Mouse (Mus musculus): Measurements from ENCODE around the gene Sars2. TPM values are rescaled to one million over a fixed set of nuclear protein-coding genes. Genes with fewer than 3 reads are reported as not detected.
A peak's percentile ranks its signal among the peaks of the same experiment; 100 is the strongest.
"Not testable (repeated sequence)": the region's sequence is repeated elsewhere in the genome, so short reads cannot be mapped to it uniquely, and the experiment has no call there.

Gene Sars2
- 32.8 and 34.2 TPM in 2 replicates for polyA plus RNA-seq (2015; fragmentation: Nextera tagmentation; extraction: Ambion mirVana)

GRCm38 (mm10) chr7:28741709-28742438, at the start of gene Sars2, which contains the start of gene Mrps12:
Gene Sars2 (plus strand): TSS chr7:28741992.
Gene Mrps12 (minus strand): TSS chr7:28741820.
- Histone ChIP-seq H3K4me2 (replicated peaks; ENCODE audit: low read depth, low read length) (peak within 1 kb of the TSS; percentile 75), H3K27ac (ENCODE audit: low read length) (peak within 1 kb of the TSS; percentile 76), H3K27me3 (ENCODE audit: insufficient read depth, low read length) (no peaks in the 10 kb centered on the region), H3K9me3 (ENCODE audit: low read length) (no peaks in the 10 kb centered on the region), H3K4me3 (ENCODE audit: low read length) (peak within 1 kb of the TSS; percentile 58), H3K36me3 (ENCODE audit: insufficient read depth, low read length) (peaks cover 25% of the 10 kb centered on the region), H3K4me1 (ENCODE audit: insufficient read depth, low read length) (peaks cover 11% of the 10 kb centered on the region), H3K9ac (replicated peaks; ENCODE audit: low read length) (peak within 1 kb of the TSS; percentile 83)
- under 1% methylated on average over 39 of the region's 39 CpGs for WGBS
- peak; percentile 99 for ATAC-seq (ENCODE audit: low FRiP score, low TSS enrichment)

GRCm38 (mm10) chr7:28692545-28693320, 49.1 kb upstream of the Sars2 start, which contains the start of gene Fbxo27:
Gene Fbxo27 (plus strand): TSS chr7:28692849.
- Histone ChIP-seq H3K27me3 (ENCODE audit: insufficient read depth, low read length) (no peaks in the 10 kb centered on the region), H3K9me3 (ENCODE audit: low read length) (no peaks in the 10 kb centered on the region), H3K4me2 (replicated peaks; ENCODE audit: low read depth, low read length) (peak within 1 kb of the TSS; percentile 70), H3K27ac (ENCODE audit: low read length) (0 out of 2 replicates have a peak within 1 kb of the TSS, but pooled peaks have one; percentile 8), H3K9ac (replicated peaks; ENCODE audit: low read length) (peak within 1 kb of the TSS; percentile 56), H3K4me1 (ENCODE audit: insufficient read depth, low read length) (peaks cover 16% of the 10 kb centered on the region; the same call in 1 of the 2 replicates), H3K36me3 (ENCODE audit: insufficient read depth, low read length) (no peaks in the 10 kb centered on the region), H3K4me3 (ENCODE audit: low read length) (peak within 1 kb of the TSS; percentile 51)
- ATAC-seq (ENCODE audit: low FRiP score, low TSS enrichment) = peak; percentile 32; the same call in 1 of the 2 replicates
- WGBS = 36% methylated on average over 30 of the region's 30 CpGs

GRCm38 (mm10) chr7:28693321-28693966, 48.3 kb upstream of the Sars2 start:
- 0 out of 2 replicates have a peak overlapping the region, but pooled peaks have one; percentile 8 for H3K27ac ChIP-seq (ENCODE audit: low read length)

GRCm38 (mm10) chr7:28694423-28694822, 47.4 kb upstream of the Sars2 start:
- Histone ChIP-seq H3K4me2 (replicated peaks; ENCODE audit: low read depth, low read length) (peak overlapping the region; percentile 70), H3K27me3 (ENCODE audit: insufficient read depth, low read length) (no peaks in the 10 kb centered on the region), H3K27ac (ENCODE audit: low read length) (no peak overlapping the region), H3K9me3 (ENCODE audit: low read length) (no peaks in the 10 kb centered on the region), H3K4me3 (ENCODE audit: low read length) (peak overlapping the region; percentile 51), H3K4me1 (ENCODE audit: insufficient read depth, low read length) (peaks cover 16% of the 10 kb centered on the region; the same call in 1 of the 2 replicates), H3K9ac (replicated peaks; ENCODE audit: low read length) (0 out of 2 replicates have a peak overlapping the region, but pooled peaks have one; percentile 15), H3K36me3 (ENCODE audit: insufficient read depth, low read length) (no peaks in the 10 kb centered on the region)
- 6% methylated on average over 14 of the region's 14 CpGs for WGBS
- no peak for ATAC-seq (ENCODE audit: low FRiP score, low TSS enrichment)

More at GRCm38 (mm10) chr7:28693321-28693966, 48.3 kb upstream of the Sars2 start:
- peak; percentile 82 for ATAC-seq (ENCODE audit: low FRiP score, low TSS enrichment)
- H3K4me1 ChIP-seq (ENCODE audit: insufficient read depth, low read length) = peaks cover 16% of the 10 kb centered on the region; the same call in 1 of the 2 replicates
- H3K27me3 ChIP-seq (ENCODE audit: insufficient read depth, low read length) = no peaks in the 10 kb centered on the region
- WGBS = under 1% methylated on average over 36 of the region's 38 CpGs
- peak overlapping the region; percentile 70 for H3K4me2 ChIP-seq (replicated peaks; ENCODE audit: low read depth, low read length)
- no peaks in the 10 kb centered on the region for H3K9me3 ChIP-seq (ENCODE audit: low read length)
- H3K9ac ChIP-seq (replicated peaks; ENCODE audit: low read length) = peak overlapping the region; percentile 56
- no peaks in the 10 kb centered on the region for H3K36me3 ChIP-seq (ENCODE audit: insufficient read depth, low read length)
- peak overlapping the region; percentile 51 for H3K4me3 ChIP-seq (ENCODE audit: low read length)

- no peak for ATAC-seq (ENCODE audit: low FRiP score, low TSS enrichment)
- Histone ChIP-seq H3K27ac (ENCODE audit: low read length) (no peak overlapping the region), H3K9me3 (ENCODE audit: low read length) (no peaks in the 10 kb centered on the region), H3K4me1 (ENCODE audit: insufficient read depth, low read length) (peaks cover 16% of the 10 kb centered on the region; the same call in 1 of the 2 replicates), H3K4me2 (replicated peaks; ENCODE audit: low read depth, low read length) (peak overlapping the region; percentile 70), H3K36me3 (ENCODE audit: insufficient read depth, low read length) (no peaks in the 10 kb centered on the region), H3K9ac (replicated peaks; ENCODE audit: low read length) (no peak overlapping the region), H3K27me3 (ENCODE audit: insufficient read depth, low read length) (no peaks in the 10 kb centered on the region), H3K4me3 (ENCODE audit: low read length) (no peak overlapping the region)
- 48% methylated on average over 8 of the region's 8 CpGs for WGBS
Measured at GRCm38 (mm10) chr7:28694966-28695511, 46.8 kb upstream of the Sars2 start.

- Histone ChIP-seq H3K4me1 (ENCODE audit: insufficient read depth, low read length) (peaks cover 16% of the 10 kb centered on the region; the same call in 1 of the 2 replicates), H3K27ac (ENCODE audit: low read length) (no peak overlapping the region), H3K27me3 (ENCODE audit: insufficient read depth, low read length) (no peaks in the 10 kb centered on the region), H3K36me3 (ENCODE audit: insufficient read depth, low read length) (no peaks in the 10 kb centered on the region), H3K4me3 (ENCODE audit: low read length) (no peak overlapping the region), H3K4me2 (replicated peaks; ENCODE audit: low read depth, low read length) (no peak overlapping the region), H3K9me3 (ENCODE audit: low read length) (peaks cover 4% of the 10 kb centered on the region; the same call in 1 of the 2 replicates), H3K9ac (replicated peaks; ENCODE audit: low read length) (no peak overlapping the region)
- 90% methylated on average over 11 of the region's 11 CpGs for WGBS
- no peak for ATAC-seq (ENCODE audit: low FRiP score, low TSS enrichment)
Measured at GRCm38 (mm10) chr7:28697277-28697676, 44.5 kb upstream of the Sars2 start.

- WGBS = 95% methylated on average over 4 of the region's 4 CpGs
- Histone ChIP-seq H3K9me3 (ENCODE audit: low read length) (peaks cover 4% of the 10 kb centered on the region; the same call in 1 of the 2 replicates), H3K27me3 (ENCODE audit: insufficient read depth, low read length) (no peaks in the 10 kb centered on the region), H3K4me3 (ENCODE audit: low read length) (no peak overlapping the region), H3K27ac (ENCODE audit: low read length) (no peak overlapping the region), H3K36me3 (ENCODE audit: insufficient read depth, low read length) (no peaks in the 10 kb centered on the region), H3K4me2 (replicated peaks; ENCODE audit: low read depth, low read length) (no peak overlapping the region), H3K9ac (replicated peaks; ENCODE audit: low read length) (no peak overlapping the region), H3K4me1 (ENCODE audit: insufficient read depth, low read length) (0 out of 2 replicates have a peak, but pooled peaks cover 3% of the 10 kb centered on the region)
- ATAC-seq (ENCODE audit: low FRiP score, low TSS enrichment) = no peak
Measured at GRCm38 (mm10) chr7:28700269-28700668, 41.5 kb upstream of the Sars2 start.

GRCm38 (mm10) chr7:28701306-28701705, 40.5 kb upstream of the Sars2 start:
- not testable (repeated sequence) for H3K9me3 ChIP-seq (ENCODE audit: low read length); H3K27ac ChIP-seq (ENCODE audit: low read length); H3K9ac ChIP-seq (replicated peaks; ENCODE audit: low read length); ATAC-seq (ENCODE audit: low FRiP score, low TSS enrichment); H3K36me3 ChIP-seq (ENCODE audit: insufficient read depth, low read length); H3K4me3 ChIP-seq (ENCODE audit: low read length); H3K4me1 ChIP-seq (ENCODE audit: insufficient read depth, low read length); H3K27me3 ChIP-seq (ENCODE audit: insufficient read depth, low read length); H3K4me2 ChIP-seq (replicated peaks; ENCODE audit: low read depth, low read length)
- WGBS = 96% methylated on average over 12 of the region's 12 CpGs

GRCm38 (mm10) chr7:28702601-28703143, 39.1 kb upstream of the Sars2 start:
- H3K36me3 ChIP-seq (ENCODE audit: insufficient read depth, low read length) = no peaks in the 10 kb centered on the region
- peaks cover 4% of the 10 kb centered on the region; the same call in 1 of the 2 replicates for H3K9me3 ChIP-seq (ENCODE audit: low read length)
- H3K4me3 ChIP-seq (ENCODE audit: low read length) = no peak overlapping the region
- no peak overlapping the region for H3K9ac ChIP-seq (replicated peaks; ENCODE audit: low read length)
- WGBS = 64% methylated on average over 9 of the region's 9 CpGs
- no peak overlapping the region for H3K27ac ChIP-seq (ENCODE audit: low read length)
- 0 out of 2 replicates have a peak, but pooled peaks cover 3% of the 10 kb centered on the region for H3K4me1 ChIP-seq (ENCODE audit: insufficient read depth, low read length)
- H3K4me2 ChIP-seq (replicated peaks; ENCODE audit: low read depth, low read length) = no peak overlapping the region
- ATAC-seq (ENCODE audit: low FRiP score, low TSS enrichment) = no peak
- H3K27me3 ChIP-seq (ENCODE audit: insufficient read depth, low read length) = no peaks in the 10 kb centered on the region

All from kidney, embryonic 16.5 days (tissue).